Mouse (Mus musculus) hindbrain, embryonic 12.5 days (tissue): ENCODE data around the gene Adal. TPM values are rescaled to one million over a fixed set of nuclear protein-coding genes. Genes with fewer than 3 reads are reported as not detected.
A peak's percentile ranks its signal among the peaks of the same experiment; 100 is the strongest.
"Not testable (repeated sequence)": the region's sequence is repeated elsewhere in the genome, so short reads cannot be mapped to it uniquely, and the experiment has no call there.

ENCODE experiments used
- ATAC-seq: fragments of 200-750 bp; cut with Nextera tagmentation; 2 replicates; pipeline ENCODE4 v1.8.0; 2017; ENCODE audit warnings: moderate TSS enrichment; ENCODE audit not compliant: low FRiP score
- H3K27ac ChIP-seq: fragments of 300-500 bp; sonication (generic); 2 replicates; pipeline ENCODE4 v1.5.1; 2016; ENCODE audit warnings: mild to moderate bottlenecking
- H3K27me3 ChIP-seq: fragments of 300-500 bp; sonication (generic); 2 replicates; pipeline ENCODE4 v1.6.1; 2016; ENCODE audit warnings: mild to moderate bottlenecking
- H3K36me3 ChIP-seq: fragments of 300-500 bp; sonication (generic); 2 replicates; pipeline ENCODE4 v1.6.1; 2016; ENCODE audit warnings: mild to moderate bottlenecking
- H3K4me1 ChIP-seq: fragments of 300-500 bp; sonication (generic); 2 replicates; pipeline ENCODE4 v1.6.1; 2016
- H3K4me2 ChIP-seq: fragments of 300-500 bp; sonication (generic); replicated peaks from 2 replicates; pipeline ENCODE4 v1.6.1; 2016; ENCODE audit warnings: mild to moderate bottlenecking
- H3K4me3 ChIP-seq: fragments of 300-500 bp; sonication (generic); 2 replicates; pipeline ENCODE4 v1.5.1; 2016; ENCODE audit warnings: mild to moderate bottlenecking
- H3K9ac ChIP-seq: fragments of 300-500 bp; sonication (generic); 2 replicates; pipeline ENCODE4 v1.6.1; 2016; ENCODE audit warnings: mild to moderate bottlenecking, moderate library complexity
- H3K9me3 ChIP-seq: fragments of 300-500 bp; sonication (generic); replicated peaks from 2 replicates; pipeline ENCODE4 v1.6.1; 2016; ENCODE audit warnings: mild to moderate bottlenecking
- WGBS: fragments of 180-500 bp; shearing (Covaris S2); methylation state at CpG from one replicate; pipeline ENCODE4 v1.1.7; 2016; 5-methylcytosine and 5-hydroxymethylcytosine counted together
- polyA plus RNA-seq: library from polyadenylated mRNA; unstranded; fragments of >200 nt; fragmentation: Nextera tagmentation; extraction: Ambion mirVana; gene quantifications from 2 replicates; pipeline ENCODE4 v1.2.1, GENCODE M21; 2016

Adal gene
- 29.2 and 29.6 TPM in 2 replicates for polyA plus RNA-seq

DNA sequence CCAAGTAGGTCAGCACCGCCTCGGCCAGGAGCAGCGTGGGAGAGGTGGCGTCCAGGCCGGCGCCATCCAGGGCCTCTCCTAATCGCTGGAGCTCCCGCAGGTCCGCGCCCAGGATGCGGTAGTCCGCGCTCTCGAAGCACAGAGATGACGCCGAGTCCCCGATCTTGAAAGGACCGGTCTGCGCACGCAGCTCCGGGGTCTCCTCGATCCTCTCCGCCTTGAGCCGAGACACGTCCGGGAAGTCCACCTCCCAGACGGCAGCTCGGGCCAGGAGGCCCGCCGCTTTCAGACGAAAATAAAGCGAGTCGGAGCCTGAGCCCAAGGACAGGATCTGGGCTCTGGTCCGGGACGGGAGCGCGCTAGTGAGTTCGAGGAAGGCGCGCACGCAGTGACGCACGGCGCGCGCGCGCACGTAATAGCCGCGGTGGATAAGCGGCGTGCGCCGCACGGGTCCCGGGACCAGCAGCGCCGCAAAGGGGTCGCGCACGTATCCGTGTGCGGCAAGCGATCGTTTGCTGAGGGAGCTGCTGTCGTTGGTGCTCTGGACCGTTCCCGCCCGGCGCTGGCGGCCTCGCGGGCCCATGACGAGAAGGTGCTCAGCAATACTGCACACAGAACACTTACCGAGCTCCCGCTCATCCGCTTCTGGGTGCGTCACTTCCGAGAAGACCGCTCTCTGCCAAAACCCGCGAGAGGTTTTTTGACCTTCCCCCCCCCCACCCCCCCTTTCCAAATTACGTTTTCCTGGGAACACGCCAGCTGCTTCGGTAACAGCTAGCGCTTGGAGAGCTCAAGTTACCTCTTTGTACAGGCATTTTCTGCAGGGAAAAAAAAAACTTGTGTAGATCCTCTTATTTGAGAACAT lies at the start of gene Adal, which contains the start of gene Lcmt2:
TSS of gene Adal (plus strand) at position 411 of the 865 bp plus-strand sequence.
TSS of gene Lcmt2 (minus strand) at position 636 of the 865 bp plus-strand sequence.
- peaks cover 25% of the 10 kb centered on the region for H3K36me3 ChIP-seq
- H3K27me3 ChIP-seq: no peaks in the 10 kb centered on the region
- H3K4me3 ChIP-seq: peak within 1 kb of the TSS; percentile 69
- peaks cover 27% of the 10 kb centered on the region for H3K4me1 ChIP-seq
- WGBS: under 1% methylated on average over 84 of the region's 87 CpGs
- ATAC-seq: peak; percentile 96
- peak within 1 kb of the TSS; percentile 89 for H3K4me2 ChIP-seq
- peak within 1 kb of the TSS; percentile 91 for H3K9ac ChIP-seq
- H3K27ac ChIP-seq: peak within 1 kb of the TSS; percentile 97
- H3K9me3 ChIP-seq: no peaks in the 10 kb centered on the region

DNA sequence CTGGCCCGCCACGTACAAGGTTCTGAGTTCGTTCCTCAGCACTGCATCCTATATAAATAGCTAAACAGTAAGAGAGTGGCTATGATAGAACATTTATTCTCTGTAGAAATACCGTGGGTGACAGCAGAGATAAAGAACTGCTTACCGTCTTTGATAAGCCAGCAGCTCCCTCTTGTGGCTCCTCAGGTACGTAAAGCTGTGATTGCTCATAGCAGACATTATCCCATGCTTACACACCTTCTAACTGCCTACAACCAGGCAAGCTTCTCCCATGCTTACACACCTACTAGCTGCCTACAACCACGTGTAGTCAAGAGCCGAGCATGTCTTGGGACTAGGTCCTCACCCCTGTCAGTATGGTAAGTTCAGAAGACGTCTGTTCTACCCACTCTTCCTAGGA lies 38.2 kb upstream of the Adal start:
- no peaks in the 10 kb centered on the region for H3K9me3 ChIP-seq
- no peak overlapping the region for H3K9ac ChIP-seq
- H3K27me3 ChIP-seq: no peaks in the 10 kb centered on the region
- no peak overlapping the region for H3K27ac ChIP-seq
- H3K4me2 ChIP-seq: no peak overlapping the region
- ATAC-seq: no peak
- no peak overlapping the region for H3K4me3 ChIP-seq
- no peaks in the 10 kb centered on the region for H3K4me1 ChIP-seq
- WGBS: 27% methylated on average over 9 of the region's 9 CpGs
- no peaks in the 10 kb centered on the region for H3K36me3 ChIP-seq

DNA sequence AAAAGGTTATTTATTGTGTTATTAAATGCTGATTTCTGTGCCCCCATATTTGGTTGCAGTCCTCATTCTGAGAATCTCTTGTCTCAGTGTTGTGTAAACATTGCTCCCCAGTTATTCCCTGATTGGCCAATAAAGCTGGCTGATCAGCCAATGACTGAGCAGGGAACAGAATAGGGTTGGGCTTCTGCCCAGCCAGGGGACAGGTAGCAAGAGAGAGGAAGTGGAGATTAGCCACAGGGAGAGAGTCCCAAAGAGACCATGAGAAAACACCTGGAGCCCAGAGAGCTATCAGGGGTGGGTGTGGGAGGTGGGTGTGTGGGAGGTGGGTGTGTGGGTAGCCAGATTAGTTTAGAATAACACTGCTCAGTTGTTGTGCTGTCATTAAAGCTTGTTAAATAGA lies 34.3 kb upstream of the Adal start:
- Histone ChIP-seq H3K36me3 (no peaks in the 10 kb centered on the region), H3K9me3 (no peaks in the 10 kb centered on the region), H3K9ac (no peak overlapping the region), H3K27me3 (no peaks in the 10 kb centered on the region), H3K27ac (no peak overlapping the region), H3K4me3 (no peak overlapping the region), H3K4me2 (no peak overlapping the region), H3K4me1 (no peaks in the 10 kb centered on the region)
- no peak for ATAC-seq

DNA sequence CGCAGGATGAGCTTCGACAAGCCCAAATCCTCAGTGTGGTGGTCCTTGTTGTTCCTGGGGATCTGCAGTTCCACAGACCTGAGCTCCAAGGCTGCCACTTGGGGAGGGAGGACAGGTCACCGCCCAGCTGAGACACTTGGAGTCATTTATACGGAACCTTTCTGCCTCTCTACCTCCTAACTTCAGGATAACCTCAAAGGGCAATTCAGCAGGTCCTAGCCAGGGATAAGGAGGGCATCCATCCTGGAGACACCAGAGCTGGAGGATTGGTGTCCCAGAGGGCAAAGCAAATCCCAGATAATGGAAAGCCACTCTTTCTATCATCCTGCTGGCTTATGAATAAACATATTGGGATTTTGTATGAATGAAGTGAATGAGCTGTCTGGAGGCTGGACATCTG lies 30.5 kb upstream of the Adal start, which contains the start of gene Tgm7:
TSS of gene Tgm7 (minus strand) at position 101 of the 400 bp plus-strand sequence.
- Histone ChIP-seq H3K9ac (no peak within 1 kb of the TSS), H3K9me3 (no peaks in the 10 kb centered on the region), H3K4me2 (no peak within 1 kb of the TSS), H3K4me3 (no peak within 1 kb of the TSS), H3K27me3 (no peaks in the 10 kb centered on the region), H3K36me3 (no peaks in the 10 kb centered on the region), H3K27ac (no peak within 1 kb of the TSS), H3K4me1 (no peaks in the 10 kb centered on the region)
- no peak for ATAC-seq
- WGBS: 94% methylated on average over 4 of the region's 4 CpGs

DNA sequence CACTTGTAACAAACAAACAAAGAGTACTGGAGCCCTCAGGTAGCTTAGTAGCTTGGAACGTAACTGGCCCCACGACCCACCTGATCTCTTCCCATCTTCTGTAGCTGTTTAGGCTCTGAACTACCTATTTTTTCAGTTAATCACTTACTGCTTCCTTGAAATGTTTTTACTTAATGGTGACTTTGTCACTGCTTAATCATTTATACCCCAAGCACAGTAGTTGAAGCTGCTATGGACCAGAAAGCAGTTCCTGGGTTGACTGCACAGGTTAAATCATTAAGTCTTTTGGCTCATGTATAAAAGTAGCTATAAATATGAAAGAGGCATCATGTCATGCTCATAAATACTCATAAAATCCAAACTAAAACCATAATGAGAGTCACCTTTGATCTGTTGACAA lies 24.8 kb upstream of the Adal start:
- H3K4me2 ChIP-seq: no peak overlapping the region
- no peaks in the 10 kb centered on the region for H3K4me1 ChIP-seq
- no peaks in the 10 kb centered on the region for H3K9me3 ChIP-seq
- no peak overlapping the region for H3K4me3 ChIP-seq
- WGBS: 85% methylated on average over 2 of the region's 2 CpGs
- H3K27me3 ChIP-seq: no peaks in the 10 kb centered on the region
- ATAC-seq: no peak
- H3K36me3 ChIP-seq: no peaks in the 10 kb centered on the region
- no peak overlapping the region for H3K27ac ChIP-seq
- no peak overlapping the region for H3K9ac ChIP-seq

DNA sequence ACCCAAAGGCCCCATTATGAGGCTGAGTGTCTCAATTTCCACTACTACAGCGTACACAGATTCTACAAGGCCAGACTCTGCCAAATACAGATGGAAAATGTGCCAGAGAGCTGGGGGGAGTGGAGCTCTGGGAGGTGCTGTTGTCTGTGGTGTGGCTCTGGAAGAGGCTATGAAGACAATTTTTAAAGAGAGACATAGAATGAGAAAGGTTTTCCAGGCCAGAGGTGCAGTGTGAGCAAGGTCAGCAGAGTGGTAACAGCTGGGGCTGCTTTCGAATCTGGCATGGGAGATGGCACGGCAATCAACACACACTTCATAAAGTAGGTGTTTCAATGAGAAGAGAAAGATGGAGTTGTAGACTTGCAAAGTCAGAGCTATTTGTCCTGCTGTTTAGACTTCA lies 21.0 kb upstream of the Adal start:
- H3K4me3 ChIP-seq: no peak overlapping the region

DNA sequence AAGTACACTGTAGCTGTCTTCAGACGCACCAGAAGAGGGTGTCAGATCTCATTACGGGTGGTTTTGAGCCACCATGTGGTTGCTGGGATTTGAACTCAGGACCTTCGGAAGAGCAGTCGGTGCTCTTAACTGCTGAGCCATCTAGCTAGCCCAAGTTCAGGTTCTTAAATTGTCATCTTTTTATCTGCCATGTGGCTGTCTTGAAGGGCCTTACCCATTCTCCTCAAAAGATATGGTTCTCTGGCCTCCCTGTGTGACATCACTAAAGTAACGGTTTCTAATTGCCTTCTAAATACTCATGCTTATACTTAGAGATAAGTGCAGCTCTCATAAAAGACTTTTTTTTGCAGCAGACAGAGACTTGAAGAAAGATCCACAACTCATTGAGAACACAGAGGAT lies 13.9 kb upstream of the Adal start:
- not testable (repeated sequence) for H3K27me3 ChIP-seq, H3K4me1 ChIP-seq, H3K9ac ChIP-seq, ATAC-seq, H3K4me2 ChIP-seq, H3K4me3 ChIP-seq, H3K27ac ChIP-seq, H3K9me3 ChIP-seq, H3K36me3 ChIP-seq
- WGBS: 94% methylated on average over 5 of the region's 5 CpGs

More for the DNA sequence above, 21.0 kb upstream of the Adal start:
- Histone ChIP-seq H3K27me3 (no peaks in the 10 kb centered on the region), H3K36me3 (no peaks in the 10 kb centered on the region), H3K4me1 (no peaks in the 10 kb centered on the region), H3K9me3 (no peaks in the 10 kb centered on the region), H3K4me2 (no peak overlapping the region), H3K27ac (no peak overlapping the region), H3K9ac (no peak overlapping the region)
- 90% methylated on average over 3 of the region's 3 CpGs for WGBS
- ATAC-seq: no peak

DNA sequence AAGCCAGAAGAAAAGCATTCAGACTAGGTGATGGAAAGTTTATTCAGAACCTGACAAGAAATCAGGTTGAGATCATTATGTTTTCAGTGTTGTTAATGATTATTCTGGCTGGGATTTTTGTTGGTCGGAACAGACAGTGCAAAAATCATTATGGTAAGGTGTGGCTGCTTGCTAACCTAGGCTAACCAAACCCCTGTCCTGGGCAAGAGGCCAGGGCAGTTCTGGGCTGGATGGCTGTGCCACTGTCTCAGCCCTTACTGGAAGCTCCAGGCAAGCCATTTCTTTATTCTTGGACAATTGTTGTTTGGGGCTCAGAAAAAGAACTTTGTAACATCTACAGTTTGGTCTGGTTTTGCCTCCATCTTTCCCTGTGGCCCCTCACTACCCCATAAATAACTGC lies 12.7 kb upstream of the Adal start:
- Histone ChIP-seq H3K4me1 (no peaks in the 10 kb centered on the region), H3K4me2 (no peak overlapping the region), H3K4me3 (no peak overlapping the region), H3K27ac (no peak overlapping the region), H3K36me3 (no peaks in the 10 kb centered on the region), H3K9ac (no peak overlapping the region), H3K9me3 (no peaks in the 10 kb centered on the region), H3K27me3 (no peaks in the 10 kb centered on the region)
- 89% methylated on average over 1 of the region's 1 CpGs for WGBS
- no peak for ATAC-seq

DNA sequence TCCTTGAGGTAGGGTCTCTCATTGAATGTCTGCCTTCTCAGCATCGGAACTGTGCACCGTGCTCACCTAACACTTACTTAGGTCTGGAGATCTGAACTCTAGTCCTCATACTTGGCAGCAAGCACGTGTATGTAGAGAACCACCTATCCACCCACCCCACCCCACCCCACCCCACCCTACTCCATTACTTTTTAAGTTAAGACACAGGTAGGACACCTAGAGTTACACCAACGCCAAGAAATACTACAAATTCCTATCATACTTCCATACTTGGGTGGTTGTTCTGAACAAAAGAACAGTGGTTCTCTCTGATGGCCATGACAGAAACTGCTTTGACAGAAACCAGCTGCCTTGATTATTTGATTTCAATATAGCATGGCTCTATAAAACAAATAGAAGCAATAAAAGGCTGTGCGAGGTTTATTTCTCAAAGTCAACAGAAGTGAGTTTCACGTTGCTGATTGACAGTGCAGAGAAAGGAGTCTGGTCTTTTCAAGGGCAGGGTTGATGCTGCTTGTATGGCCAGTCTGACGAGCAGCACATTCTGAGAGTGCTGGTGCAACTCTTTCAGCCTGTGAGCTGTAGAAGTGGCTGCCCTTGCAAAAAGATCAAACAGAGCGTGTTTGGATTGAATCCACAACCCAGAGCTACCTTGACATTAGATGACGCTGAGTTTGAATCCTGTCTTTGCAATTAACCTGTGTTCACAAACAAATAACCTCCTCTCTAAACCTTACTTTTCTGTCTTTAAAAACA lies 11.2 kb upstream of the Adal start:
- no peak for ATAC-seq

DNA sequence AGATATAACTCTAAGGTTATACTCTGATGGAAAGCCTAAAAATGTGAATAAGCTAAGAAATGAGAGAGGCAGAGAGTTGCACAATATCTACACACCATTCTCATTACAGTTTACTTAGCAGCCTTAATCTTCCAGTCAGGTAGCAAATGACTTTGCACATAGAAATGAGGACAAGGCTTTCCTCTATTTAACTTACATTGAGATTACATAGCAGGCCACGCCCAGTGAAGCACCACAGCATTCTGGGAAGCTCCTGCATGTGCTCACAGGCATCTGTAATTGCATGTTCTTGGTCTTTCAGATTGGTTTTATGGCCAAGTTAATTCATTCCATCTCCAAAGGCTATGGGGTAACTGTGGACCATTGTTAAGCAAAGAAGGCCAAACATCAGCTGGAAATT lies 7.4 kb upstream of the Adal start:
- no peak for ATAC-seq
- 84% methylated on average over 1 of the region's 1 CpGs for WGBS
- Histone ChIP-seq H3K4me1 (no peaks in the 10 kb centered on the region), H3K27me3 (no peaks in the 10 kb centered on the region), H3K9me3 (no peaks in the 10 kb centered on the region), H3K4me3 (no peak overlapping the region), H3K36me3 (0 out of 2 replicates have a peak, but pooled peaks cover 4% of the 10 kb centered on the region), H3K27ac (no peak overlapping the region), H3K4me2 (no peak overlapping the region), H3K9ac (no peak overlapping the region)

More for the DNA sequence above, 11.2 kb upstream of the Adal start:
- H3K4me1 ChIP-seq: no peaks in the 10 kb centered on the region
- H3K4me3 ChIP-seq: no peak overlapping the region
- H3K27me3 ChIP-seq: no peaks in the 10 kb centered on the region
- no peak overlapping the region for H3K4me2 ChIP-seq
- no peak overlapping the region for H3K27ac ChIP-seq
- 71% methylated on average over 9 of the region's 9 CpGs for WGBS
- H3K9ac ChIP-seq: no peak overlapping the region
- H3K9me3 ChIP-seq: no peaks in the 10 kb centered on the region
- H3K36me3 ChIP-seq: no peaks in the 10 kb centered on the region

DNA sequence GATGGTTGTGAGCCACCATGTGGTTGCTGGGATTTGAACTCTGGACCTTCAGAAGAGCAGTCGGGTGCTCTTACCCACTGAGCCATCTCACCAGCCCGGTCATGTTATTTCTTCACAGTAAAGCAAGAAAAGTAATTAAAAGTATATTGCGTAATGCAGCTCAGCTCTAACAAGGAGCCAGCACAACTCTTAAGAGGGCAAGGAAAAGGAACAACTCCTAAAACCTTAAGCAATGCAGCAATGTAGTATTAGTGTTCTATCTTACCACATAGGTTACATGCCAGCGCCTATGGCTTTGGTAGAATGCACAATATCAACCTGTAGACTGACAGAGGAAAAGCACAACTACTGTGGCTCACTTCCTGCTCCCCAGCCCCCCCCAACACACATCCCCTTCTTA lies 2.9 kb upstream of the Adal start:
- Histone ChIP-seq H3K4me3 (no peak overlapping the region), H3K27ac (no peak overlapping the region), H3K9me3 (no peaks in the 10 kb centered on the region), H3K27me3 (no peaks in the 10 kb centered on the region), H3K4me2 (no peak overlapping the region), H3K9ac (no peak overlapping the region), H3K4me1 (peaks cover 27% of the 10 kb centered on the region), H3K36me3 (peaks cover 17% of the 10 kb centered on the region)
- WGBS: 97% methylated on average over 4 of the region's 4 CpGs
- ATAC-seq: no peak

DNA sequence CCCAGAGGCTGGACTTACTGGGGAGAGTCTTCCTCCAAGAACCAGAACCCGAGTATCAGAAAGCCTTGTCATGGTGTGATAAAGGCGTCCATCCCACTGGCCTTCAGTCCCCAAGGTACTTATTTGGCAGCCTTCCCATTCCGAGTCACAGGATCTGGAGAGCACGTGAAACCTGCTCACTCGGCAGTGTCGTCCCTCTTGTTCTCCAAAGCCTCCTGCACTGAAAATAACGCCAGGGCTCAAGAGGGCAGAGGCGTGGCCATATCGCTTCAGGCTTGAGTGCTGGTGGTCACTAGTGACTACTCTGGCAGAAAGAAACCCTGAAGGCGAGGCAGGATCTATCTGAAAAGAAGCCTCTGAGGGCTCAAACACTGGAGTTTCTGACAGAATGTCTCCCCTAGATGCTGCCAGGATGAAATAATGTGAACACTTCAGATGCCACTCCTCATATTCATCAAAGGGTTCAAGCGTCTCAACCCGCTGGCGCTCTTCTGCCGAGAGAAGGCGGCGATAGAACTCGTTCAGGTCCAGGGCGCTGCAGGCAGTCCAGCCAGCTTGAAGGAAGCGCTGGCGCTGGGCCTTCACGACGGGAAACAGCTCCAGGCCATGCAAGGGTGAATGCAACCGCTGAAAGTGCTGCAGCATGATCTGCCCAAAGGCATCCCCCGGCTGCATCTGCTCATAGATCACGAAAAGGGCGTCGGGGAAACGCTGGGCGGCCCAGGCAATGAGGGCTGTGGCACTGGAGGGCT lies 786 bp upstream of the Adal start:
- 53% methylated on average over 29 of the region's 29 CpGs for WGBS
- no peak for ATAC-seq
- Histone ChIP-seq H3K4me2 (peak overlapping the region; percentile 89), H3K9ac (peak overlapping the region; percentile 91), H3K4me1 (peaks cover 27% of the 10 kb centered on the region), H3K27ac (peak overlapping the region; percentile 97), H3K27me3 (no peaks in the 10 kb centered on the region), H3K4me3 (peak overlapping the region; percentile 69), H3K9me3 (no peaks in the 10 kb centered on the region), H3K36me3 (peaks cover 19% of the 10 kb centered on the region)
